Mouse (Mus musculus): ENCODE results near the gene Ppm1a.

DNA sequence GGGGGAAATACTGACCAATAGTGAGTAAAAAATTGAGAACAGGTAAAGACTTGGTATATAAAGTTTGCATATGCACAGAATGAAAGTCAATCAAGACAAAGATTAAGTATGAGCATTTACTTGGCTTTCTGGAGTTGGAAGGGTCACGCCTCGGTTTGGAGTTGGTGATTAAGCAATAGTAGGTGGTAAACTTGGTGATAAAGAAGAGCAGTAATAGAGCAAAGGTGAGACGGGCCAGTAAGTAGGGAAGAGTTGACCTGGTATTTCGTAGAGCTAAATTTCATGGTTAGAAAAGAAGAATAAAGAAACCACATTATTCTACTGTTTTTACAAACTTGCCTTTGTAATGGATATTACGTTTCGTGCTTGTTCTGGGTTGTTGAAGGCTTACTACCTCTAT is 10.6 kb downstream of the Ppm1a start:
- TF ChIP-seq POLR2A (IDR thresholded peaks at IDR 0.05; ENCODE audit: extremely low read depth, insufficient read depth, low read length) = no peak
- no peak for TF ChIP-seq CTCF (IDR thresholded peaks at IDR 0.05; ENCODE audit: low read depth, low read length)
